ENCODE assay signal across 8 mouse cellular contexts in genomic region chr3:45379972-45380761, GRCm38 (mm10). TPM values are rescaled to one million over a fixed set of nuclear protein-coding genes. Genes with fewer than 3 reads are reported as not detected.
DNase-seq lines count a peak whose midpoint lies in the region; ATAC-seq lines count a peak whose summit lies in the region.

No protein-coding gene starts in this region.

- peak overlapping the region; percentile 11 for H3K9ac ChIP-seq in heart, embryonic 14.5 days (ENCODE audit: low read length)
- peak overlapping the region; percentile 68 for H3K9ac ChIP-seq in hindbrain, embryonic 16.5 days (ENCODE audit: low read depth, low read length)
- H3K9ac ChIP-seq in liver, embryonic 16.5 days (ENCODE audit: low read depth, low read length), result no peak overlapping the region
- H3K9ac ChIP-seq in stomach, embryonic 14.5 days (replicated peaks; ENCODE audit: low read depth, low read length), result no peak overlapping the region

- H3K4me3 ChIP-seq in heart, embryonic 14.5 days (ENCODE audit: control insufficient read depth in 1 of 2, insufficient read depth in 1 of 2, low read depth in 1 of 2, low read length in 2 of 2), result peak overlapping the region; percentile 30 to 63
- H3K4me3 ChIP-seq in hindbrain, embryonic 16.5 days (ENCODE audit: low read length), result peak overlapping the region; percentile 73
- no peak overlapping the region for H3K4me3 ChIP-seq in liver, embryonic 16.5 days (ENCODE audit: low read depth, low read length)
- peak overlapping the region; percentile 60 for H3K4me3 ChIP-seq in stomach, embryonic 14.5 days (ENCODE audit: low read depth, low read length)

- H3K4me2 ChIP-seq in heart, embryonic 14.5 days (ENCODE audit: low read length), result peak overlapping the region; percentile 100
- H3K4me2 ChIP-seq in hindbrain, embryonic 16.5 days (ENCODE audit: low read length), result peak overlapping the region; percentile 65
- H3K4me2 ChIP-seq in liver, embryonic 16.5 days (ENCODE audit: low read depth, low read length), result peak overlapping the region; percentile 20; the same call in 1 of the 2 replicates
- H3K4me2 ChIP-seq in stomach, embryonic 14.5 days (replicated peaks; ENCODE audit: low read depth, low read length), result peak overlapping the region; percentile 97

- ATAC-seq in heart, embryonic 14.5 days (ENCODE audit: insufficient number of reproducible peaks, insufficient read depth, low FRiP score, low read depth), result no peak
- no peak for ATAC-seq in hindbrain, embryonic 16.5 days
- ATAC-seq in liver, embryonic 16.5 days (ENCODE audit: low read depth), result no peak
- no peak for ATAC-seq in stomach, embryonic 14.5 days (ENCODE audit: insufficient number of reproducible peaks, insufficient read depth, low FRiP score, low read depth)
- ATAC-seq in activated CD4-positive, CD25-positive, alpha-beta regulatory T cell, adult 4 months, result no peak

- intact Hi-C loops in heart, postnatal 25 days (cut with DNase I), result no loop called here

- WGBS in heart, embryonic 14.5 days, result 1% methylated on average over 55 of the region's 55 CpGs
- WGBS in hindbrain, embryonic 16.5 days, result under 1% methylated on average over 52 of the region's 55 CpGs
- 3% methylated on average over 55 of the region's 55 CpGs for WGBS in liver, embryonic 16.5 days (ENCODE audit: insufficient replicate concordance)
- under 1% methylated on average over 55 of the region's 55 CpGs for WGBS in stomach, embryonic 14.5 days

- H3K4me1 ChIP-seq in heart, embryonic 14.5 days (ENCODE audit: control insufficient read depth in 2 of 2, insufficient read depth in 2 of 2, low read length in 2 of 2), result peaks cover 11 to 32% of the 10 kb centered on the region in 2 experiments; a peak in 3 of 4 replicates
- peaks cover 4% of the 10 kb centered on the region for H3K4me1 ChIP-seq in hindbrain, embryonic 16.5 days (ENCODE audit: control insufficient read depth, insufficient read depth, low read depth, low read length)
- H3K4me1 ChIP-seq in liver, embryonic 16.5 days (ENCODE audit: control insufficient read depth, low read depth, low read length), result peaks cover 3% of the 10 kb centered on the region
- H3K4me1 ChIP-seq in stomach, embryonic 14.5 days (ENCODE audit: control insufficient read depth, insufficient read depth, low read length), result no peaks in the 10 kb centered on the region

- H3K27me3 ChIP-seq in heart, embryonic 14.5 days (ENCODE audit: control insufficient read depth, insufficient read depth, low read length), result peaks cover 44% of the 10 kb centered on the region
- H3K27me3 ChIP-seq in hindbrain, embryonic 16.5 days (replicated peaks; ENCODE audit: control insufficient read depth, insufficient read depth, low read length), result no peaks in the 10 kb centered on the region
- peaks cover 67% of the 10 kb centered on the region for H3K27me3 ChIP-seq in liver, embryonic 16.5 days (ENCODE audit: control insufficient read depth, insufficient read depth, low read depth, low read length)
- no peaks in the 10 kb centered on the region for H3K27me3 ChIP-seq in stomach, embryonic 14.5 days (ENCODE audit: control insufficient read depth, insufficient read depth, low read length)

- H3K27ac ChIP-seq in heart, embryonic 14.5 days (replicated peaks in 1 of 2; ENCODE audit: control insufficient read depth in 1 of 2, insufficient read depth in 1 of 2, low read depth in 2 of 2, low read length in 2 of 2), result no peak overlapping the region
- H3K27ac ChIP-seq in hindbrain, embryonic 16.5 days (ENCODE audit: low read depth, low read length), result peak overlapping the region; percentile 76
- no peak overlapping the region for H3K27ac ChIP-seq in liver, embryonic 16.5 days (ENCODE audit: low read length)
- H3K27ac ChIP-seq in stomach, embryonic 14.5 days (ENCODE audit: low read length), result no peak overlapping the region

- H3K36me3 ChIP-seq in heart, embryonic 14.5 days (ENCODE audit: control insufficient read depth, insufficient read depth, low read length), result no peaks in the 10 kb centered on the region
- H3K36me3 ChIP-seq in hindbrain, embryonic 16.5 days (ENCODE audit: control insufficient read depth, insufficient read depth, low read length), result no peaks in the 10 kb centered on the region
- H3K36me3 ChIP-seq in liver, embryonic 16.5 days (ENCODE audit: control insufficient read depth, insufficient read depth), result no peaks in the 10 kb centered on the region
- H3K36me3 ChIP-seq in stomach, embryonic 14.5 days (ENCODE audit: control insufficient read depth, insufficient read depth, low read length), result no peaks in the 10 kb centered on the region

- no peaks in the 10 kb centered on the region for H3K9me3 ChIP-seq in heart, embryonic 14.5 days (ENCODE audit: control insufficient read depth, low read length)
- H3K9me3 ChIP-seq in hindbrain, embryonic 16.5 days (ENCODE audit: control insufficient read depth, low read length), result no peaks in the 10 kb centered on the region
- H3K9me3 ChIP-seq in liver, embryonic 16.5 days (replicated peaks; ENCODE audit: control insufficient read depth, low read length), result no peaks in the 10 kb centered on the region
- no peaks in the 10 kb centered on the region for H3K9me3 ChIP-seq in stomach, embryonic 14.5 days (ENCODE audit: control insufficient read depth, low read depth, low read length)

- DNase-seq in heart, postnatal 25 days (ENCODE audit: low spot score), result no peak
- DNase-seq in R1 (ENCODE audit: low read depth, low spot score), result peak; percentile 49
- DNase-seq in embryo, embryonic 11 days, result peak; percentile 34

RNA-seq across cellular contexts. Expression of gene Pcdh10, which starts 2.0 kb away (rescaled TPM):
- 0.04 and 0.22 TPM in 2 replicates for polyA plus RNA-seq in heart, embryonic 14.5 days (2014; fragmentation: Nextera tagmentation; extraction: Ambion mirVana)
- total RNA-seq in heart, postnatal 25 days (2021), result under 1 TPM in 1 of 2 experiments, not detected in 1; 0.06 TPM
- polyA plus RNA-seq in hindbrain, embryonic 16.5 days (2015; fragmentation: Nextera tagmentation; extraction: Ambion mirVana), result 18.9 and 19.0 TPM in 2 replicates
- not detected in 2 replicates for polyA plus RNA-seq in liver, embryonic 16.5 days (2015; fragmentation: Nextera tagmentation; extraction: Ambion mirVana)
- 2.8 and 4.2 TPM in 2 replicates for polyA plus RNA-seq in stomach, embryonic 14.5 days (2014; fragmentation: Nextera tagmentation; extraction: Ambion mirVana)
- under 1 TPM in 1 of 2 experiments, not detected in 1; 0.09 TPM for polyA plus RNA-seq in activated CD4-positive, CD25-positive, alpha-beta regulatory T cell, adult 4 months (2017; shearing (Covaris generic))

Comparison
In these comparisons a context has a peak if more than half of its experiments do, and no peak if none do; other contexts are left out.
1. H3K4me2 ChIP-seq: peak in every context shown above with its lines; median percentile 100 in heart, embryonic 14.5 days; 97 in stomach, embryonic 14.5 days; 65 in hindbrain, embryonic 16.5 days; 20 in liver, embryonic 16.5 days.
2. H3K9ac ChIP-seq: peak in heart, embryonic 14.5 days (single experiment) and hindbrain, embryonic 16.5 days (single experiment); none in liver, embryonic 16.5 days (single experiment) and stomach, embryonic 14.5 days (single experiment).